Mouse (Mus musculus): ENCODE data around the gene Dync1li2.

GRCm38 (mm10) chr8:104394801-104395702 lies 47.8 kb downstream of the Dync1li2 start:
- TF ChIP-seq POLR2A (IDR thresholded peaks at IDR 0.05; ENCODE audit: insufficient read length, low read depth) (no peak), MYOD1 (IDR thresholded peaks at IDR 0.05; ENCODE audit: control insufficient read depth in 1 of 3, insufficient read length in 2 of 3, low read depth in 2 of 3) (no peak), USF1 (IDR thresholded peaks at IDR 0.05; ENCODE audit: low read depth) (no peak), MAX (IDR thresholded peaks at IDR 0.05; ENCODE audit: low read depth) (no peak), MYOG (IDR thresholded peaks at IDR 0.05; ENCODE audit: control insufficient read depth in 1 of 3, insufficient read depth in 1 of 3, insufficient read length in 2 of 3, low read depth in 2 of 3) (no peak), TCF3 (IDR thresholded peaks at IDR 0.05; ENCODE audit: insufficient read length, low read depth) (no peak), TCF12 (IDR thresholded peaks at IDR 0.05; ENCODE audit: insufficient read depth, poor library complexity, severe bottlenecking) (no peak), E2F4 (IDR thresholded peaks at IDR 0.05; ENCODE audit: insufficient read depth) (no peak), POLR2AphosphoS2 (IDR thresholded peaks at IDR 0.05; ENCODE audit: insufficient read length, low read depth) (no peak), REST (IDR thresholded peaks at IDR 0.05; ENCODE audit: insufficient read depth, insufficient read length) (no peak), CEBPB (IDR thresholded peaks at IDR 0.05; ENCODE audit: insufficient read depth, poor library complexity, severe bottlenecking) (no peak), SRF (IDR thresholded peaks at IDR 0.05; ENCODE audit: control insufficient read depth, insufficient read length, low read depth) (no peak)

Measured in myocyte (in vitro differentiated cells).